Mouse (Mus musculus) adrenal gland, adult 2 months (tissue): ENCODE measurements around the gene Pfdn5. TPM values are rescaled to one million over a fixed set of nuclear protein-coding genes. Genes with fewer than 3 reads are reported as not detected.

Experiments used
- DNase-seq: peaks from one replicate; pipeline ENCODE4 v3.0.0; 2021
- long read RNA-seq: library from polyadenylated mRNA; stranded (forward); transcript quantifications from one replicate; pipeline ENCODE4 v2.0.0, GENCODE M21; 2021
- polyA plus RNA-seq: library from polyadenylated mRNA; depleted of rRNA; stranded (reverse); fragments of >200 nt; gene quantifications from 2 replicates; pipeline ENCODE4 v1.2.3, GENCODE M21; 2012; rRNA removed
- total RNA-seq, 2 experiments: library from RNA; stranded (reverse); gene quantifications; 2 replicates each; pipeline ENCODE4 v1.2.3; 2021

The Pfdn5 gene
- total RNA-seq: 100 to 1,000 TPM; 416 to 441 TPM
- polyA plus RNA-seq: 19.1 and 19.8 TPM in 2 replicates
- long read RNA-seq, transcript Pfdn5-205 (6 exons, 1,062 nt): major isoform, 119 of 131 reads
- long read RNA-seq, transcript Pfdn5-204 (5 exons, 374 nt): minor isoform, 7 of 131 reads
- long read RNA-seq, partial matches to known transcripts: 0 of 131 reads
- long read RNA-seq, other reads (novel, unspliced or antisense): 3 of 131 reads

DNA sequence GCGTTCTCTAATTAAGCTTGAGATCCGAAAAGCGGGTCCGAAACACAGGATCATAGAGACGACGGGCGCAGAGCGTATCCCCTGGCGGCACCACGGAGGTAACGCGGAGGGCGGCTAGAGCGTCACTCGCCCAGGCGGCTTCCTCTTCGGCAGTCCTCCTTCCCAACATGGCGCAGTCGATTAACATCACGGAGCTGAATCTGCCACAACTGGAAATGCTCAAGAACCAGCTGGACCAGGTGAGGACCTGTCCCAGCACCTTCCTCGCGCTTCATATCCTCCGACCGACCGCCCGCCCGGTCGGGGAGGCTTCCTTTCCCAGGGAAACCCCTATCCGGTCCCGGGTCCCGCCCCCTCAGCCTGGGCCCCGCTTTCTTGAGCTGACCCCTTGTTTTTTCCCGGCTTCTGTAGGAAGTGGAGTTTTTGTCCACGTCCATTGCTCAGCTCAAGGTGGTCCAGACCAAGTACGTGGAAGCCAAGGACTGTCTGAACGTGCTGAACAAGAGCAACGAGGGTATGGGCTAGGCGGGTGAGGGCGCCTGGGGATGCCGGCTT is at the start of gene Pfdn5:
Pfdn5 (plus strand) TSS at position 95 of the 555 bp plus-strand sequence.
- DNase-seq: peak; percentile 91

- DNase-seq: no peak
Observed at GRCm38 (mm10) chr15:102278726-102279091, 47.2 kb upstream of the Pfdn5 start.

- DNase-seq: peak; percentile 92
Observed at GRCm38 (mm10) chr15:102279092-102279782, 46.7 kb upstream of the Pfdn5 start, which contains the start of gene Mfsd5. TSS of gene Mfsd5 (plus strand) at chr15:102279454.

GRCm38 (mm10) chr15:102279783-102280520 is 46.0 kb upstream of the Pfdn5 start:
- no peak for DNase-seq

GRCm38 (mm10) chr15:102280623-102281022 is 45.3 kb upstream of the Pfdn5 start:
- no peak for DNase-seq

DNA sequence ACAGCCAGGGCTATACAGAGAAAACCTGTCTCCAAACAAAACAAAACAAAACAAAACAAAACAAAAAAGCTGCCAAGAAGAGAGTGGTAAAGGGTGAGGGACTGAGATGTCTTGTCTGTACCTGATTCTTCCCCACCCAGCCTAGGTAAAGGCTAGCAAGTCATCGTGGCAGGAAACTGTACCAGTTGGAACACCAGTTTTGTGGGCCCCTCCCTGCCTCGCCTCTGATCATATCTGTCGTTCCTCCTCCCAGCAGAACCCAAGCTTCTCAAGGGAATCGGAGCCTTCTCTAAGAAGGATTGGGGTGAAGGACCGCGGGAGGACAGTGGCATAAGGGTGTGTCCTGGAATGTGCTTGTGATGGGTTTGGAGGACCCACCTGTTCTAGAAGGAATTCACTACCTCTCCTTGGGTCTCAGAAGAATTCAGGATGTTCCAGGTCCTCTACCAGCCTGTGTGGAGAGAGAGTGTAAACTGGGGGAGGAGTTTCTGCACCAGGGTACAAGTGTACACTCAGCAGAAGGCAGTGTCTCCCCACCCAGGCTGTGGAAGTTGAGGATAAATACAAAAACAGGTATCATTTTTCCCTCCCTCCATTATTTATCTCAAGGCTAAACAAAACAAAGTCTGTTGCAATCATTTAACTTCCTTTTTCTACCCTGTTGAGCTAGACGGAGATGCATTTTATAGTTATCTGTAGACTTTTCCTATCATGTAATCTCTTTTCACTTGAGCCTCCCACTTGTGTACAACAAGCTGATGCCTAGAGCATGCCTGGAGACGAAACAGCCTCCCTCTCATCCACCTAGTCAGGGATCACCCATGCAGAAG is 43.2 kb upstream of the Pfdn5 start:
- DNase-seq: no peak

- no peak for DNase-seq
Observed at GRCm38 (mm10) chr15:102283648-102284047, 42.3 kb upstream of the Pfdn5 start.

DNA sequence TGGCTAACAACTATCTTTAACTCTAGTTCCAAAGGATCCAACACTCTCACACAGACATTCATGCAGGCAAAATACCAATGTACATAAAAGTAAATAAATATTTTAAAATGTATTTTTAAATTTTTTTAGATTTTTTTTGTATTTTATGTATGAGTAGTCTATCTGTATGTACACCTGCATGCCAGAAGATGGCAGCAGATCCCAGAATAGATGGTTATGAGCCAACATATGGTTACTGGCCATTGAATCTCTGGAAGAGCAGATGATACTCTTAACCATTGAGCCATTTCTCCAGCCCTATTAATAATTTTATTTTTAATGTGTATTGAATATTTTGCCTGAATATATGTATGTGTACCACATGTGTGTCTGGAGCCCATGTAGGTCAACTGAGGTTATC is 38.5 kb upstream of the Pfdn5 start:
- peak; percentile 25 for DNase-seq

DNA sequence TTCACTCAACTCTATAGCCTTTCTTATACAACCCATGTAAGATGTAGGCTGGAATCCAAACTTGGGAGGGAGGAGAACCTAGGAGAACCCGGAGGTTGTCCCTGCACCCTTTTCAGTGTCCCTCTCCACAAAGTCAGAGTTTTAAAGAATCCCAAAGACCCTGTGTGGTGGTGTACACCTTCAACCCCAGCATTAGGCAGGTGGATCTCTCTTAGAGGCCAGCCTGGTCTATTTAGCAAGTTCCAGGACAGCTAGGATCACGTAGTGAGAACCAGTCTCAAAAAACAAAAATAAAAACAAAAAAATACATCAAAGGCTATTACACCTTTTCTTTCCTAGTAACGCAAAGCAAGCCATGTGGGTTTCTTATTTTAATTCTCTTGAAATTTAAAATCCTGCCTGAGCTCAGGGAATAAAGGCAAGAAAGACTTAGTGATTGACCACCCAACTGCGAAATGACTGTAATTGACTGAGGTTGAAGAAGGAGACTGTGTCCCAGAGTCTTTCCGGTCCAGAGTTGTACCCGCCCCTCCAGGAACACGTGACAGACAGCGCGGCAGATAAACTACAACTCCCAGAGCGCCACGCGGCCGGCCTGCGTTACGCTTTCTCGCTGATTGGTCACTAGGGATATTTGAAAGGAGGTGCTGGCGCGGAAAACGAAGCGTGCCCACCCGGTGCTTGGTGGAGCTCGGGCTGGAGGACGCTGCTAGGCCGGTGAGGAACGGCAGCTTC is 30.1 kb upstream of the Pfdn5 start, which contains the start of gene Espl1:
Espl1 (plus strand) TSS at position 634 of the 735 bp plus-strand sequence.
- peak; percentile 93 for DNase-seq

DNA sequence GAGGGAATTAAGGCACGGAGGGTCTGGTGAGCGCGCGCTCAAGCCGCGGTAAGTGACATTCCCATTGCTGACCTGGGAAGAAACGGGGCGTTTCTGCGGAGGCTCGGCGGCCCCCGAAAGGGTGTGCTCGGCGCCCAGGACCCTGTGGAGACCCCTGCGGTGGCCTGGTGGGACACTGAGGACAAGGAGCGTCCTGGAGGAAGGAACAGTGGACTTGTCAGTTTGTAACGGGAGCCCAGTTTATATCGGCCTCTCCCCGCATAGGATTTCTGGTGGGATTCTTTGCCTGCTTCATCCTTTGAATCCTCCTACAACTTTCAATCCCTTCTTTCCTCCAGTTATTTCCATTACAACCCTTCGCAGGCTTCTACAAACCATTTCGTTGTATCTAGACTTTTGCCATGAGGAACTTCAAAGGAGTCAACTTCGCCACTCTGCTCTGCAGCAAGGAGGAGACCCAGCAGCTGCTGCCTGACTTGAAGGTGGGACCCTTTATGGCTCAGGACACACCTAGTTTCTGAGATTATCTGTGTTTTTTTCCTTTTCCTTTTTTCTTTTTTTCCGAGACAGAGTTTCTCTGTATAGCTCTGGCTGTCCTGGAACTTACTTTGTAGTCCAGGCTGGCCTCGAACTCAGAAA is 29.4 kb upstream of the Pfdn5 start:
- no peak for DNase-seq

GRCm38 (mm10) chr15:102302542-102302941 is 23.4 kb upstream of the Pfdn5 start:
- DNase-seq: no peak

GRCm38 (mm10) chr15:102308717-102309116 is 17.2 kb upstream of the Pfdn5 start:
- no peak for DNase-seq

DNA sequence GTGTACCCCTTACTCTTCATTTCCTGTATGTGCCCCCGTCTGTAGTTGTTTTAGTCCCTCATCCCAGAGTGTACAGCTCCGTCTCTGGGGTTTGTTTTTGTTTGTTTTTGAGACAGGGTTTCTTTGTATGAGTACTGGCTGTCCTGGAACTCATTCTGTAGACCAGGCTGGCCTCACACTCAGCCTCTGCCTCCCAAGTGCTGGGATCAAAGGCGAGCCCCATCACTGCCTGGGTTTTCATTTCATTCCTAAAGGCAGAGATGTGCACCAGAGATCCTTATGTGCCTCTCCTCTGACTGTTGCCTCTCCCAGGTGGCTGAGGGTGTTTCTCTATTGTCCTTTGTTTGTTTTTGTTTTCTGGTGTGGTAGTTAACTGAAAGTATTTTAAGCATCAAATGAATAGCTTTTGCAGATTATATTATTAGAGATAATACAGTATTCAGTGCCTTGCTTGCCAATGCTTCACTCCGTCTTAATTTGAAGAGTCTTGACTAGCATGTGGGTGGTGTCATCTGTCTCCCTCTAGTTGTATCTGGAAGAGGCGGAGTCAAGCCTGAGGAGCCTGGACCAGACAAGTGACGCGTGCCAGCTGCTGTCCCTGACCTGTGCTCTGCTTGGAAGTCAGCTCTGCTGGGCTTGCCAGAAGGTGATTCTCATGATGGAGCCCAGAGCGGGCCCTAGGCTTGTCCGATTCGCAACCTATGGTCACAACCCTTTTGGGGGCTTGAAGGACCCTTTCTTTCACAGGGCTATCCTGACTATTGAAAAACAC is 15.7 kb upstream of the Pfdn5 start:
- peak; percentile 71 for DNase-seq

DNA sequence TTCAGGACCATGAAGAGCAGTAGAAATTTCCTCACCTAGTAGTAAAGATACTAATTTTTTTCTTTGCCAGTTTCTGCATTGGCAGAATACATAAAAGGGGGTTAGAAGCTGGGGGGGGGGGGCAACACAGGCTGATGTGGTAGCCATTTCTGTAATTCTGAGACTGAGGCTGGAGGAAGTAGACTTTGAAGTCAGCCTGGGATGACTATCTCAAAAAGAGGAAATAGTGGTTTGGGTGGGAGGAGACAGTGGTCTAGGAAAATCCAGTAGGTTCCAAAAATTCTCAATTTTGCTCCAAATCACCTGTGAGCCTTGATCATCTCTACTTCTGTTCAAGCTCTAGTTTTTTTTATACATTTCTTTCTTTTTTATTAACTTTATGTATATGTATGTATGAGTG is 14.4 kb upstream of the Pfdn5 start:
- DNase-seq: no peak

DNA sequence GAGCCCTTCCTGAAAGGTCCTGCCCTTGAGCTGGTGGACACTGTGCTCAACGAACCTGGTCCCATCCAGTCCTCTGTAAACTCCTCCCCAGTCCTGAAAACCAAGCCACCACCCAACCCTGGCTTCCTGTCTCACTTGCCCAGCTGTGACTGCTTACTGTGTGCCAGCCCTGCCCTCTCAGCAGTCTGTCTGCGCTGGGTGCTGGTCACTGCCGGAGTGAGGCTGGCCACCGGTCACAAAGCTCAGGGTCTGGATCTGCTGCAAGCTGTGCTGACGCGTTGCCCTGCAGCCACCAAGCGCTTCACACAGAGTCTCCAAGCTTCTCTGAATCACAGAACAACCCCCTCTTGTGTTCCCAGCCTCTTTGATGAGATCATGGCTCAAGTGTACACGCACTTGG is 10.6 kb upstream of the Pfdn5 start:
- DNase-seq: no peak

GRCm38 (mm10) chr15:102316263-102316662 is 9.7 kb upstream of the Pfdn5 start:
- peak; percentile 65 for DNase-seq

DNA sequence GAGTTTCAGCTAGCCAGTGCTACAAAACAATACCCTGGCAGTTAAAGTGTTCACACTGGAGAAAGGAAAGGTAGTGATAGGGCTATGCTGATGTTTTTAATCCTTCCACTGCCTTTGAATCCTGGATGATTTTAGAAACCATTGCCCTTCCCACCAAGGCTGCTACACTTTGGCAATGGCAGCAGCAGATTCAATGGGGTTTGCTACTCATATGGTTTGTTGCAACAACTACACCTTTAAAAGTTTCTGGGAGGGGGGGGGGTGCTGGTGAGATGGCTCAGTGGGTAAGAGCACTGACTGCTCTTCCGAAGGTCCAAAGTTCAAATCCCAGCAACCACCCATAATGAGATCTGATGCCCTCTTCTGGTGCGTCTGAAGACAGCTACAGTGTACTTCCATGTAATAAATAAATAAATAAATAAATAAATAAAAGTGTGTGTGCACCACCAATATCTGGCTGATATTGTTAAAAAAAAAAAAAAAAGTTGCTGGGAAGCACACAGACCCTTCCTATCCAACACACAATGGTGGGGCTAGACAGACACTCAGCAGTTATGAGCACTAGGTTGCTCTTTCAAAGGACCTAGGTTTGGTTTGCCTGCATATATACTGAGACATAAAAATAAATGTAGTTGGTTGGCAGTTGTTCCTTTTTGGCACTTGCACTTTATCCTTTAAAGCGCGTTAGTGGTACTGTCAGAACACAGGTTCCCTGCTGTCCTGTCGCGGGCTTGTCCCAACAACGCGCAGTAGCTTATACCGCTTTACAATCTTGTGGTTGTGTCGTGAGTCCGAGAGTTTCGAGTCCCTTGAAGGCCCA is 1.1 kb upstream of the Pfdn5 start:
- DNase-seq: no peak

- DNase-seq: no peak
Observed at GRCm38 (mm10) chr15:102326892-102327291, 976 bp downstream of the Pfdn5 start.

DNA sequence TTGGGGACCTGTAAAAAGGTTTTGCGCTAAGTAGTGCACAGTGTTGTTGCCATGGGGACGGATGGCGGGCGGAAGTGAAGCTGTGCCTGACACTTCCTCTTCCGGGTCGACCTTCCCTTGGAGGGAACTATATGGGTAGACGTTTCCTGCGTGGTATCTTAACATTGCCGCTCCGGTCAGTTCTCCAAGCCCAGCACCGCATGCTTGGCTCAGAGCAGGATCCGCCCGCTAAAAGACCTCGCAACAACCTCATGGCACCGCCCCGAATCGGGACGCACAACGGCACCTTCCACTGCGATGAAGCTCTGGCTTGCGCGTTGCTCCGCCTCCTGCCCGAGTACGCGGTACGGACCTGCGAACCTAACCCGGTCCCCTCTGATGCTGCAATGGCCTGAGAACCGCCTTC is 5.7 kb downstream of the Pfdn5 start, which contains the start of gene Myg1:
Myg1 (plus strand) TSS at position 100 of the 406 bp plus-strand sequence.
- DNase-seq: peak; percentile 89
